Mouse (Mus musculus) heart, adult 2 months (tissue): Measurements from ENCODE around the gene Yipf2.

Experiments
- CTCF ChIP-seq: fragments of 200-600 bp; IDR thresholded peaks from 2 replicates; pipeline ENCODE4 v1.8.1; 2022; ENCODE audit warnings: antibody characterized with exemption, mild to moderate bottlenecking, moderate library complexity
- POLR2A ChIP-seq: fragments of 200-500 bp; IDR thresholded peaks from 2 replicates; pipeline ENCODE4 v1.6.1; 2011; ENCODE audit warnings: mild to moderate bottlenecking, low read depth, low read length, control low read depth; ENCODE audit not compliant: insufficient read depth

DNA sequence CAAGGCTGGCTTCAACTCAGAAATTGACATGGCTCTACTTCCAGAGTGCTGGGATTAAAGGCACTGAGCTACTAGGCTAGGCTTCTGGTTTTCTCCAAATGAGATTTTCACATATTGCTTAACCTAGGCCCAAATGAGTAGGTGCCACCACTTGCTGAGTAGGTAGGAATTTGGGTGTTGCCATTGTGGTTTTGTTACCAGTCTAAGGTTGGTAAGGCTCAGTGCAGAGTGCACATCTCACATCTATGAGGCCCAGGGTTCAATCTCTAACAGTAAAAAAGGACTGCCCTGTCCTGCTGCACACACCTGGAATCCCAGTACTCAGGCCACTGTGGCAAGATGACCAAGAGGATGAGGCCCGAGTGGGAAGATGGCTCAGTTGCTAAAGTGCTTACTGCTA lies 7.2 kb downstream of the Yipf2 start:
- TF ChIP-seq POLR2A = no peak
- no peak for TF ChIP-seq CTCF
